Mouse (Mus musculus) testis, adult 2 months (tissue): ENCODE data around the gene Dntt. TPM values are rescaled to one million over a fixed set of nuclear protein-coding genes. Genes with fewer than 3 reads are reported as not detected.

ENCODE experiments used
- H3K27ac ChIP-seq: fragments of 200-500 bp; 2 replicates; pipeline ENCODE4 v1.5.1; 2012; ENCODE audit warnings: low read depth, low read length; ENCODE audit not compliant: control insufficient read depth, insufficient read depth
- H3K27me3 ChIP-seq: fragments of 200-500 bp; 2 replicates; pipeline ENCODE4 v1.6.1; 2012; ENCODE audit warnings: mild to moderate bottlenecking, low read length, moderate library complexity; ENCODE audit not compliant: control insufficient read depth, insufficient read depth
- H3K36me3 ChIP-seq: fragments of 200-500 bp; 2 replicates; pipeline ENCODE4 v1.6.1; 2012; ENCODE audit warnings: mild to moderate bottlenecking, low read length; ENCODE audit not compliant: control insufficient read depth, insufficient read depth
- H3K4me1 ChIP-seq: fragments of 200-500 bp; 2 replicates; pipeline ENCODE4 v1.6.1; 2012; ENCODE audit warnings: low read length; ENCODE audit not compliant: control insufficient read depth, insufficient read depth
- H3K4me3 ChIP-seq: fragments of 200-500 bp; 2 replicates; pipeline ENCODE4 v1.5.1; 2012; ENCODE audit warnings: low read depth, mild to moderate bottlenecking, low read length, moderate library complexity, mixed read lengths; ENCODE audit not compliant: control insufficient read depth
- CTCF ChIP-seq: fragments of 200-500 bp; IDR thresholded peaks from 2 replicates; pipeline ENCODE4 v1.5.1; 2012; ENCODE audit warnings: low read depth, mild to moderate bottlenecking, inconsistent platforms, low read length, moderate library complexity; ENCODE audit not compliant: control insufficient read depth, insufficient read depth, insufficient replicate concordance
- POLR2A ChIP-seq: fragments of 200-500 bp; IDR thresholded peaks from 2 replicates; pipeline ENCODE4 v1.6.1; 2012; ENCODE audit warnings: low read depth, mild to moderate bottlenecking, inconsistent platforms, low read length, moderate library complexity; ENCODE audit not compliant: control insufficient read depth
- polyA plus RNA-seq: library from polyadenylated mRNA; depleted of rRNA; stranded (reverse); fragments of >200 nt; gene quantifications from 2 replicates; pipeline ENCODE4 v1.2.3, GENCODE M21; 2012

The Dntt gene
- polyA plus RNA-seq, 1 experiment = 0.25 TPM

DNA sequence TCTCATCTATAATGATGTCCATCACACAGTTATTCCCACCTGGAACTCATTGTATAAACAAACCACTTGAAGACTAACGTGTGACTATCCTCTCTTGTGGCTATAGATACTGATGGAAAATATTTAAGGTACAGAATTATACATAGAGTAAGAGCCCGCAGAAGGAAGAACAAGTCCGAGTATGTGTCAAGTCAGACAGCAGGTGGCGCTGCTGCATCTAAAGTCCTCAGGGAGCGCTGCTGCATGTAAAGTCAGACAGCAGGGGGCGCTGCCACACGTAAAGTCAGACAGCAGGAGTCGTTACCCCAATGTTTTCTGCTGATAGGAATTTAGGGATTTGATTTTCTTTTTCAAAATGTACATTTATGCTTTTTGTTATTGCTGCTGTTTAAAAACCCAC lies 42.4 kb downstream of the Dntt start:
- no peaks in the 10 kb centered on the region for H3K27me3 ChIP-seq
- H3K4me3 ChIP-seq = no peak overlapping the region
- no peak overlapping the region for H3K27ac ChIP-seq
- no peak for TF ChIP-seq POLR2A
- peak; percentile 100 for TF ChIP-seq CTCF
- no peaks in the 10 kb centered on the region; the same call in 1 of the 2 replicates for H3K4me1 ChIP-seq
- no peaks in the 10 kb centered on the region for H3K36me3 ChIP-seq

DNA sequence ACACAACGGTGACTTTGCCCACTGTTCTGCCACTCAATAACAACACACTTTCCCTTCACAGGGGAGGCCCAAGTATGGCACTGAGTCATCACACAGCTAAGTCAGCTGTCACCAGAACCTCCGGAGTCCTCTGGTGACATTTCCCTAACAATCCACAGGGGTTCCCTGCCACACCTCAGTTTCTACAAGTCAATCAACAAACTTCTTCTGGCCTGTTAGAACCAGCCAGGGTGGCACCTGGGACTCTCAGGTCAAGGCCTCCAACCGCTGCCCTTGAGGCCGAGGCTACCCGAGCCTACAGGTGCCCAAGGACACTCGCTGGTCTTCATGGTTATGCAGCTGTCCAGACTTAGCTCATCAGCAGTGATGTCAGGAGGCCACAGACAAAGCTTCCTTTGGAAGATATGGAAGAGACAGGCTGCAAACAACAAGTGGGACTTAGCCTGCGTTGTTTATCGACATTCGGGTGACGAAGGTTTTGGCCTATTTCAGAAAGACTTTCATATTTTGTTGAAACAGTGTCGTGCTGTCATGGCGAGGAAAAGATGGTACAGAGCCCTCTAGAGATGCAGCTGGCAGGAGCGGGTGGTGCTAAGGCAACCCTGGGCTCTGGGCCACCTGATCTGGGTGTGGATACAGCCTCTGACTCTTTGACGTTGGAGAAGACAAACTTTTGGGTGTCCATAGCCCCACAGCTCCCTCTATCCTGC lies 44.8 kb downstream of the Dntt start:
- TF ChIP-seq CTCF = no peak
- TF ChIP-seq POLR2A = no peak
- H3K27ac ChIP-seq = no peak overlapping the region
- no peaks in the 10 kb centered on the region for H3K36me3 ChIP-seq
- no peak overlapping the region for H3K4me3 ChIP-seq
- no peaks in the 10 kb centered on the region for H3K27me3 ChIP-seq
- no peaks in the 10 kb centered on the region; the same call in 1 of the 2 replicates for H3K4me1 ChIP-seq

DNA sequence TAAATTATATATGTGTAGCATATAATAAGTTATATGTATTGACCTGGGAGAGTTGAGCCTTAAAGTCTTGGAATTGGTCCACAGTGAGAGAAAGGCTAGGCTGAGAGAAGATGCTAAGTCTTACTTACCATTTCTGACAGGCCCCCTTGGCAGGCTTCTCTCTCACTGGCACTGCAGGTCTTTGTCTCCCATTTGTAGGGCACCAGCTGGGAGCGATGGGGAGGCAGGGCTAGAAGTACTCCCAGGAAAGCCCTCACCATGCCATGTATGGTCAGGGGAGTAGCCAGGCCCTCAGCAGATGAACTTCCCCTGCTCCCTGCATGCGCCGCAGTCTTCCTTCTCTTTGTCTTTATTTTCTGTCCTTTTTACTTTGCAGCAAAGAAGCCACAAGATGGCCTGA lies 47.8 kb downstream of the Dntt start, which contains the start of gene Opalin:
Opalin (minus strand) TSS at position 208 of the 400 bp plus-strand sequence.
- TF ChIP-seq CTCF (no peak), POLR2A (no peak)
- Histone ChIP-seq H3K36me3 (no peaks in the 10 kb centered on the region), H3K27me3 (no peaks in the 10 kb centered on the region)

DNA sequence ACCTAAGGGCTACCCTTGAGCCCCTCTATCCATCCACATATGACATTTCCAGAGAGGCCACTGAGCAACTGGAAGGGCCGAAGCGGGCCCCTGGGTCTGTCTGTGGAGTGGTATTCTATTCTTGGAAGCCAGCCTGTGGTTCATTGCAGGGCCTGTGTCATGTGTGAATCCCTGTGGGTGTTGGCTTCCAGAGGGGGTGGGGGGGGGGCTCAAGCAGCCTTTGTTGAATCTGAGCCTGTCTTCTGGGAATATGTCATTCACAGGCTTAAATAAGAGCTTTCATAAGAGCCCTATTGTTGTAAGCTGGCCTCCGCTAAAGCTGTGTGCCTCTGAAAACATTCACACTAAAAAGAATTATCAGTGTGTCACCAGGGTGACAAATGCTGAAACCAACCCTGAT lies 52.5 kb downstream of the Dntt start:
- Histone ChIP-seq H3K27me3 (no peaks in the 10 kb centered on the region), H3K27ac (no peak overlapping the region), H3K4me1 (no peaks in the 10 kb centered on the region), H3K4me3 (no peak overlapping the region), H3K36me3 (no peaks in the 10 kb centered on the region)
- TF ChIP-seq CTCF = no peak
- TF ChIP-seq POLR2A = no peak

More for the DNA sequence above, 47.8 kb downstream of the Dntt start, which contains the start of gene Opalin:
- Histone ChIP-seq H3K4me3 (no peak within 1 kb of the TSS), H3K27ac (no peak within 1 kb of the TSS), H3K4me1 (no peaks in the 10 kb centered on the region; the same call in 1 of the 2 replicates)

DNA sequence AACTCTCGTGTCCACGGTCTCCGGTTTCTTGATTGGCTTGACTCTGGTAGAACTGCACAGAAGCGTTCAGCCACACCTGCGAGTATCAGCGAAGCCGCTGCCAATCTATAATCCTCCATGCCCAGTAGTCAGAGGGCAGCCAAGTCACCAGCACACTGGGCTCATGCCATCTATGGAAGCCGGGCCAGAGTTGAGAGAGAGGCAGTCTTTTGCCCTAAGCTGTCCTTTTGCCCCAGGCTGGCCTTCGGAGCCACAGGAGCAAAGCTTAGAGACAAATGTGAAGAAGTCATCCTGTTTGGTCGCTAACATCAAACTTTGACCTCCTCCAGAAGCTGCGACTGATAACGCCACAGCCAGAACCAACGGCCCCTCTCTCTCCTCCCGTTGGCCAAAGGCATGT lies 54.6 kb downstream of the Dntt start:
- Histone ChIP-seq H3K4me1 (no peaks in the 10 kb centered on the region), H3K36me3 (no peaks in the 10 kb centered on the region), H3K27me3 (no peaks in the 10 kb centered on the region), H3K4me3 (no peak overlapping the region), H3K27ac (no peak overlapping the region)
- TF ChIP-seq CTCF (no peak), POLR2A (no peak)

- H3K27me3 ChIP-seq = no peaks in the 10 kb centered on the region
- no peak overlapping the region for H3K4me3 ChIP-seq
- TF ChIP-seq CTCF = no peak
- no peak for TF ChIP-seq POLR2A
- H3K4me1 ChIP-seq = no peaks in the 10 kb centered on the region
- no peaks in the 10 kb centered on the region for H3K36me3 ChIP-seq
- no peak overlapping the region for H3K27ac ChIP-seq
Measured at GRCm38 (mm10) chr19:41086289-41086688, 57.2 kb downstream of the Dntt start.

GRCm38 (mm10) chr19:41086700-41087099 lies 57.6 kb downstream of the Dntt start:
- H3K4me3 ChIP-seq = no peak overlapping the region
- no peak overlapping the region for H3K27ac ChIP-seq
- no peak for TF ChIP-seq POLR2A
- TF ChIP-seq CTCF = peak; percentile 5; the same call in 1 of the 2 replicates
- H3K27me3 ChIP-seq = no peaks in the 10 kb centered on the region
- H3K4me1 ChIP-seq = no peaks in the 10 kb centered on the region
- H3K36me3 ChIP-seq = no peaks in the 10 kb centered on the region
